Mouse (Mus musculus) layer of hippocampus, adult 2 months (tissue): ENCODE measurements at regions not wholly inside any gene's neighbourhood (a gene's known extent, or its start where the extent isn't known, plus 50 kb on each side); places are given as distances from the start of the nearest gene placed in this dataset.
"Not testable (repeated sequence)": the region's sequence is repeated elsewhere in the genome, so short reads cannot be mapped to it uniquely, and the experiment has no call there.

Experiments
- DNase-seq, 2 experiments: peaks; one replicate each; pipeline ENCODE4 v3.0.0; 2022; ENCODE audit warnings: low spot score in 2 of 2
- H3K27ac ChIP-seq: fragments of 200-600 bp; 2 replicates; pipeline ENCODE4 v1.8.1; 2022
- H3K4me3 ChIP-seq: fragments of 200-600 bp; 2 replicates; pipeline ENCODE4 v1.8.1; 2022; ENCODE audit warnings: mild to moderate bottlenecking
- CTCF ChIP-seq: fragments of 200-600 bp; conservative IDR thresholded peaks from 2 replicates; pipeline ENCODE4 v1.8.1; 2022; ENCODE audit warnings: antibody characterized with exemption, mild to moderate bottlenecking, moderate library complexity

DNA sequence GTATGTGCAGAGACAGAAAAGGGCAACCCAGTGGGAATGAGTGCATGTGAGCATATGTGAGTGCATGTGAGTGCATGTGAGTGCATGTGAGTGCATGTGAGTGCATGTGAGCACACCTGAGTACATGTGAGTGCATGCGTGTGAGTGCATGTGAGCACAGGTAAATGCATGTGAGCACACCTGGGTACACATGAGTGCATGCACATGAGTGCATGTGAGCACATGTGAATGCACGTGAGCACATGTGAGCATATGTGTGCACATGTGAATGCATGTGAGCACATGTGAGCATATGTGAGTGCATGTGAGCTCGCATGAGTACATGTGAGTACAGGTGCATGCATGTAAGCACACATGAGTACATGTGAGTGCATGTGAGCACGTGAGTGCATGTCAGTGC, 434.6 kb upstream of the Clnk start:
- DNase-seq = no peak
- H3K27ac ChIP-seq = no peak overlapping the region
- no peak for TF ChIP-seq CTCF
- H3K4me3 ChIP-seq = no peak overlapping the region

DNA sequence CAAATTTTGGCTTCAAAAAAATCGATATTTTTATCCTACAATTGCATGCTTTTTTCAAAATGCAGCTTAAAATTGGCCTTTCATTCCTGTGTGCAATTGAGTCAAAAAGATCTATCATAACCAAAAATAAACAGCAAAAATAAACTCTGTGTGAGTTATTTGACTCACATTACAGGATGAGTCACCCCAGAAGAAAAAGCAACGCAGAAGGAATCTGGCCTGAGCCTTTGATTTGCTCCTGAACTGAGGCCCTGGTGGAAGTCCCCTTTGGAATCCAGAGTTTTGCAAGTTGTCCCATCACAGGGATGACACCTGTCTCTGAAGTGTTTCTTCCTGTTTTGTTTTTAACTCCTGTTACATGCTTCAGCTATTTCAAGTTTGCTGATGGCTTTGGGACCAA, 429.2 kb upstream of the Clnk start:
- Histone ChIP-seq H3K4me3 (no peak overlapping the region), H3K27ac (no peak overlapping the region)
- no peak for DNase-seq
- TF ChIP-seq CTCF = no peak

DNA sequence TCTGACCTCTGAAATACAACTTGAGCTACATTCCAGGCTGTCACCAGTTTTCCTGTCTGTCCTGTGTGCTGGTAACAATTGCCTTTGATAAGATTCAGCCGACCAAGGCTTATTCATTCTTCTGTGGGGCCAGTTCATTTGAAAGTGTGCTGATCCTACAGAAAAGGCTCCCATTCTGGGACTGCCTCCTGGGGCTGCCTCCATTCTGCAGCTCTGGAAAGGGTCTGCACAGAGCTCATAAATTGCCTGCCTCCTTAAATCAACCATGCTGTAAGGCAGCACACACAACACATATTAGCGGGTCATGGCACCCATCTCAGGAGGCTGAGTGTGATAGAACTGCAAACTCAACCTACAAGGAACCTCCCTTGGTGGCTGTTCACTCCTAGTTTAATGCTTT, 416.2 kb upstream of the Clnk start:
- TF ChIP-seq CTCF = no peak
- H3K27ac ChIP-seq = no peak overlapping the region
- DNase-seq = no peak
- no peak overlapping the region for H3K4me3 ChIP-seq

DNA sequence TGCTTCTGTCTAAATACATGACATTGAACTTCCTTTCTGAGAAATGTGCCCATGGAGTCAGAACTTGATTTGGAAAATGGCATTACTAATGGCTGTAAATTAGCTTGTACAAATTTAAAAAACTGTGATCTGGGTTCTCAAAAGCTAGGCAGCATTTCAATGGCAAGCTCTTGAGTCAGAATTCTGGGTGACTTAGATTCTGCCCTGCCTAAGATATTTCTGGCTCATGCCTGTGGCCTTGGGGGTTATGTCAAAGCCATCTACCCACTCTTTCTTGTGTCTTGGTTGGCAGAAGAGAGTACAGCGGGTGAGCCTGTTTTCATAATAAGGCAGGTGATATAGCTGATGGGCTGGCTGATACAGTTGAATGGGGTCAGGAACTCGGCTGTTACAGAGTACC, 404.4 kb upstream of the Clnk start:
- no peak for TF ChIP-seq CTCF
- no peak for DNase-seq
- Histone ChIP-seq H3K4me3 (no peak overlapping the region), H3K27ac (no peak overlapping the region)

DNA sequence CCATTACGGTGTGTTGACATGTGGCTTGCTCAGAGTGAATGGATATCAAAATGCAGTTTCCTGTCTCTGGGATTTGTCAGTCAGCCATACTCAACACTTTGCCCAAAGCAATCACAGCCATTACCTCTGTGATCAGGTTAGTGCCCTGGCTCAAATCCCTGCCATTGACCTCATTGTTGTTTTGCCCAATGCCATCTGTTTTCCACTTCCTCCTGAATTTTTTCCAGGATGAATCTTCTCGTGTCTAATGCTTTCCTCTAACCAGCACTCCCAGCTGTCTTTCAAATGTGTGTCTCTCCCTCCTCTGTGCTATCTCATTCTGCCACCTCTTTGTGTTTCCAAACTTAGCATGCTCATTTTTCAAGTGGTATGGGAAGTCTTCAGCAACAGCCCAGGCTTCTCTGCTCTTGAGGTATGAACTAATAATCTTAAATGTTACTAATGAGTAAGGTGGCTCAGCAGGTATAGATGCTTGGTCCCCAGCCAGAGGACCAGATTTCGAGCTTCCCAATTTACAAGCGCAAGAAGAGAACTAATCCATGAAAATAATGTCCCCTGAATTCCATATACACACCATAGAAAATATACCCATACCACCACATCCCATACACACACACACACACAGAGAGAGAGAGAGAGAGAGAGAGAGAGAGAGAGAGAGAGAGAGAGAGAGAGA, 397.2 kb upstream of the Clnk start:
- TF ChIP-seq CTCF = no peak
- H3K27ac ChIP-seq = no peak overlapping the region
- DNase-seq = no peak
- no peak overlapping the region for H3K4me3 ChIP-seq

DNA sequence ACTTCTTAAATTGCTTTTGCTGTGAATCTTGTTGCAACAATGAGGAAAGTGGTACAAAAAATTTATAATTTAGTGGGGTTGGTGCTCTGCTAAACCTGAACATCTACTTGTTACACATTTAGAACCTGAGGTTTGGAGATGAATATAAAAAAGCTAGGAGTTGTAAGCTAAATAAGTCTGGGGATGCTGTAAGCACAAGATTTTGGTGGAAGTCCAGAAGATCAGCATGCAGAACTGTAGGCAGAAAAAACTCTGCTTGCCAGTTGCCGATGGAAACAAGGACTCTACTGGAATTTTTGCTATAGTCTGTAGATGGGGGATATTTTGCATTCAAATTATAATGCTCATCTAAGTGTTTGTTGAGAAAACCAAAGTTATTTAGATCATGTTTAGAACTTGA, 390.5 kb upstream of the Clnk start:
- no peak for DNase-seq
- no peak overlapping the region for H3K4me3 ChIP-seq
- no peak for TF ChIP-seq CTCF
- no peak overlapping the region for H3K27ac ChIP-seq

DNA sequence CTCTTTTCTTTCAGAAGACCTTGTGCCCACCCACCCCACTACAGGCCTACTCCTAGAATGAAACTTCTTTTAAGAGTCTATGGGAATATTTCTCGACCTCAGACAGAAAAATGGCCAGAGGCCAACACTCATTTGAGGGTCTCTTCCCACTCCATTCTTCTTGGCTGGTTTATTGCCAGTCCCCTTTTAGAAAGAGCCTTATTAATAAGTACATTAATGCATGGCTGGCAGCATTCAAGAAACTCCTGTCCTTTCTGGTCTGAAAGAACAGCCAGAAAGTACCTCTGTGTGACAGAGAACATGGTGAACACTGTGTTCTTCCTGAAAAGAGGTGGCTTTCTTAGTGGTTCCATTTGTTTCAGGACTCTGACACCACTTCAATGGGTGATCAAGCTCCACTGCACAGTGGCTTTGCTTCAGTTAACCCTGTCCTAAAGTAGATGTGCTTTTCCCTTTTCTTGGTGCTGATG, 384.1 kb upstream of the Clnk start:
- Histone ChIP-seq H3K27ac (no peak overlapping the region), H3K4me3 (no peak overlapping the region)
- TF ChIP-seq CTCF = no peak
- DNase-seq = no peak

DNA sequence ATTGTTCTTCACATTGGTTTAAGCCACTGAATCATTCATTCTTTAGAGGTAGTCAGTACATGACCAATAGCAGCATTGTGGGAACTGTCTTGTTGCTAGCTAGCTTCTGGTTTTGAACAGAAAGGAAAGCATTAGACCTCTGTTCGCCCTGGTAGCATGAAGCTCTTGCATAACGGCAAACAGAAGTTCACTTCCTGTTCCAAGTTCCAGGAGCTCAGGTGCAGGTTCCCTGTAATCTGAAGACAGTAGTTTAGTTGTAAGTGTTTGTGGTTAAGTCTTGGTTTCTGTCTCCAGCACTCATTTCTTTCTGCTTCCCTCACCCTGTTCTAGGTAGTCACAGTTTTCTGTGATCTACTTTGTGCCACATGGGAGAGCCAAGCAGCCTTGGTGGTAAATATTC, 381.1 kb upstream of the Clnk start:
- TF ChIP-seq CTCF = no peak
- no peak for DNase-seq
- no peak overlapping the region for H3K27ac ChIP-seq
- no peak overlapping the region for H3K4me3 ChIP-seq

DNA sequence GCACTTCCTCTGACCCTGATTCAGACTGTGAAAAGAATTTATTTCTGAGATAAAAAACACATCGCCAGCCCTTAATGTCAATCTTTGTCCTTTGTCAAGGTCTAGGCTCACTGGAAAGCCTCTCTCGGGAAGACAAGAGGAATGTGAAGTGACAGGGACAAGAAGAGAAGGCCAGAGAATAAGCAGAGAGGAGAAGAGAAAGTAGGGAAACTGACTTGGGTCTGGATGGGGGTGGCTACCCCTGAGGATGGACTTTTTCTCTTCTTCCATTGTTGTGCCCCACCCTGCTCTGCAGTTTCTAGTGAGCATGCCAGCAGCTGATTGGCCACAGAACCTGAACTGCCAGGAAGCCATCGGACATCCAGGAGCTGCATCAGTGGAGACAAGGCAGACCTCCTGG, 375.6 kb upstream of the Clnk start:
- DNase-seq = no peak
- Histone ChIP-seq H3K27ac (no peak overlapping the region), H3K4me3 (no peak overlapping the region)
- no peak for TF ChIP-seq CTCF

DNA sequence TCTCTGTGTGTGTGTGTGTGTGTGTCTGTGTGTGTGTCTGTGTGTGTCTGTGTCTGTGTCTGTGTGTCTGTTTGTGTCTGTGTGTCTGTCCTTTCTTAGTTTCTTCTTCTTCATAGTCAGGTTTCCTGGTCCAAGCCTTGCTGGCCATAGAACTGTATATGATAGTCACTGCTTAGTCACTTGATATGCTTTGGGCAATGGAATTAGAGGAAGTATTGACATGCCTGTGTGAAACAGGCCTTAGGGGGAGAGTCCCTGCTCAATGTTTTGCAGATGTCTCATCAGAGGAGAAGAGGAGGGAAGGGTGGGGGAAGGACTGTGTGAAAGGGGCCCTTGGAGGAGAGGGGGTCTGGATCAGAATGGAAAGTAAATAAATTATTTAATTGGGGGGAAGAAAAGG, 374.4 kb upstream of the Clnk start:
- no peak overlapping the region for H3K4me3 ChIP-seq
- no peak overlapping the region for H3K27ac ChIP-seq
- no peak for TF ChIP-seq CTCF
- no peak for DNase-seq

DNA sequence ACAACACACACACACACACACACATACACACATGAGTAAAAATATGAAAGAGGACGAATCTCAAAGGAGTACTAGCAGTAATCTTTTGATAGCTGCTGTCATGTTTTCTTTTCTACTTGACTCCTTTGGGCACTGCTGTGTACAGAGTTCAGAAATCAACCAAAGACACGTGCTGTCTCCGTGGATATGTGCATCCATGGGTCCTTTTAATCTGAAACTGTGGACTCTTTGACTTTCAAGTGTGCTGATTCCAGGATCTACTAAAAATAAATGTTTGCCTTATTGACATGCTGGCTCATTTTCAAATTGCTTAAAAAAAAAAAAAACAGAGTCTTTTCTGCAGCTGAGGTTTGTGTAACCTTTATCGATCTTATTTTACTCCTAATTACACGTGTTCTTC, 343.1 kb upstream of the Clnk start:
- DNase-seq = no peak
- TF ChIP-seq CTCF = no peak
- Histone ChIP-seq H3K4me3 (no peak overlapping the region), H3K27ac (no peak overlapping the region)

DNA sequence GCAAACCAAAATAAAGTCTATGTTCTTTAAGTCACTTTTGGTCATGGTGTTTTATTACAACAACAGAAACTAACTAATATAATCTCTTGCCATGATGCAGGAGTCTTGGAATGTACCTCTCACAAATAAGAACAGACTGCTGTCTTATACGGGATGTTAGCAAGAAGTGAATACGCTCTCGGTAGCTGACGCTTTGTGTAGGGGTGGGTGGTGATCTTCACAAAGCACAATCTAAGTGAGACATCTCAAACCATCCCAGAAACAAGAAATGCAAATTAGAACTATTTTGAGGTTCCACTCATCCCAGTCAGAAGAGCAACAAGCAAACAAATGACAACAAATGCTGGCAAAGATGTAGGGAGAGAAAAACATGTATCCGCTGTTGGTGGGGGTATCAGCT, 339.7 kb upstream of the Clnk start:
- H3K27ac ChIP-seq = no peak overlapping the region
- no peak for TF ChIP-seq CTCF
- H3K4me3 ChIP-seq = no peak overlapping the region
- DNase-seq = no peak

DNA sequence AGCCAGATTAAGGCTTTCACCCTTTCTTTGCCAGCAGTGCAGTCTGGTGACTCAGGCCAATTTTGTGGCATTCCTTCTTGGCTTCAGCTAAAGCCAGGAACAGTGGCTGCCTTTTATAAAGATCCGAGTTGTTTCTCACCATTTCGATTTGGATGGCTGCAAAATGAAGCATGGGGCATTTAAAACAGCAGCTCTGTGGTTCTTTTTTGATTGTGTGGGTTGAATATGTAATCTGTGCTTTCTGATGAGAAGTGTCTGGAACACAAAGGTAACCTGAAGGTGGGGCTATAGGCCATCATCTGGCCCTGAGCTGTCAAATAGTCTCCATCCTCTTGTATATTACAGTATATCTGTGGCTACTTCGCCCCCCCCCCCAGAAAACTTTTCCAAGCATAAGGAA, 338.4 kb upstream of the Clnk start:
- no peak for DNase-seq
- Histone ChIP-seq H3K4me3 (no peak overlapping the region), H3K27ac (no peak overlapping the region)
- TF ChIP-seq CTCF = peak; percentile 46

DNA sequence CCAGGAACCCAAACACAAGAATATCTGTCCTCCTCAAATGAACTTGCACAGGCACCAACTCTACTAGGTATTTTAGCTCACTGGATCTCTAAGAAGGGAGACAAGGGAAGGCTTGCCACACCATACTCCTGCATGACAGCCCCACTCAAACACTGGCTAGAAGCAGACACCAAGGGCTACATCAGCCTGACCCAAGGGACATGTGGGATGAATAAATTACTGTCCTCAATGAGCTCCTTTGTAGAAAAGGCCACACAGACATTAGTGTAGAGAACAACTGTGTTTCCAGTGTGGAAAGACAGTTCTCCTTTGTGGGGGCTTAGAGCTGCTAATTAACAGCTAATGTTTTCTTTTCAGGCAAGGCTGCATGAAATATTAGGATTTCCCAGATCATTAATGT, 335.9 kb upstream of the Clnk start:
- H3K27ac ChIP-seq = peak overlapping the region; percentile 23; the same call in 1 of the 2 replicates
- H3K4me3 ChIP-seq = no peak overlapping the region
- peak in 1 of 2 experiments; percentile 13 for DNase-seq
- TF ChIP-seq CTCF = no peak

DNA sequence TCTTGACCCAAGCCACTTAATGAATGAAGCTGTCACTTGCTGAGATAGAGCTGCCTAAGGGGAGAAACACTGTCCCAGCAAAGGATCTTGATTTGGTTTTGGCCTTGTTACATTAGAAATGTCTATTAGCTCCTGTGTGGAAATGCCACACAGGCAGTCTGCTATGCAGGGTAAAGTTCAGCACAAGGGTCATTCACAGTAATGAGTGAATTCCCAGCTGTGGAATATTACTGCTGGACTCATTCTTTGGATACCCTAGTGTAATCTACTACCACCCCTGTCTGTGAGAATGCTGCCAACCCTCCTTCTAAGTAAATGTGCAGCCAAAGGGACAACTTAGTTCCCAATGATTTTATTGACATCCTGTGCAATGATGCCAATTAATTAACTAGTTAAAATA, 322.2 kb upstream of the Clnk start:
- Histone ChIP-seq H3K4me3 (no peak overlapping the region), H3K27ac (no peak overlapping the region)
- no peak for TF ChIP-seq CTCF
- DNase-seq = no peak

DNA sequence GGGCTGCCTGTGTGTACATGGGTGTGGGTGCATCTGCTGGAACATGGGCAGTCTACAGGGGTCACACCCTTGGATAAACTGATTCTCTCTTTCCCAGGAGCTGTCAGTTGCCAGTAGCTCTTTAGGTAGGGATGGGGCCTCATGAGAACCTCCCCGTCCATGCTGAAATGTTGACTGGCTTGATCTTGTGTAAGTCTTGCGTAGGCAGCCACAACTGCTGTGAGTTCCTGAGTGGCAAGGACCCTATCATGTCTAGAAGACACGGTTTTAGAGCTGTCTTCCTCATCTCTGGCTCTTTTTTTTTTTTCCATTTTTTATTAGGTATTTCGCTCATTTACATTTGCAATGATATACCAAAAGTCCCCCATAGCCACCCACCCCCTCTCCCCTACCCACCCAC, 314.5 kb upstream of the Clnk start:
- H3K27ac ChIP-seq, DNase-seq, H3K4me3 ChIP-seq: not testable (repeated sequence)
